Mouse (Mus musculus): ENCODE measurements around the gene Top1. TPM values are rescaled to one million over a fixed set of nuclear protein-coding genes. Genes with fewer than 3 reads are reported as not detected.
A peak's percentile ranks its signal among the peaks of the same experiment; 100 is the strongest.

Gene Top1
- polyA plus RNA-seq, 1 experiment = 174 TPM

DNA sequence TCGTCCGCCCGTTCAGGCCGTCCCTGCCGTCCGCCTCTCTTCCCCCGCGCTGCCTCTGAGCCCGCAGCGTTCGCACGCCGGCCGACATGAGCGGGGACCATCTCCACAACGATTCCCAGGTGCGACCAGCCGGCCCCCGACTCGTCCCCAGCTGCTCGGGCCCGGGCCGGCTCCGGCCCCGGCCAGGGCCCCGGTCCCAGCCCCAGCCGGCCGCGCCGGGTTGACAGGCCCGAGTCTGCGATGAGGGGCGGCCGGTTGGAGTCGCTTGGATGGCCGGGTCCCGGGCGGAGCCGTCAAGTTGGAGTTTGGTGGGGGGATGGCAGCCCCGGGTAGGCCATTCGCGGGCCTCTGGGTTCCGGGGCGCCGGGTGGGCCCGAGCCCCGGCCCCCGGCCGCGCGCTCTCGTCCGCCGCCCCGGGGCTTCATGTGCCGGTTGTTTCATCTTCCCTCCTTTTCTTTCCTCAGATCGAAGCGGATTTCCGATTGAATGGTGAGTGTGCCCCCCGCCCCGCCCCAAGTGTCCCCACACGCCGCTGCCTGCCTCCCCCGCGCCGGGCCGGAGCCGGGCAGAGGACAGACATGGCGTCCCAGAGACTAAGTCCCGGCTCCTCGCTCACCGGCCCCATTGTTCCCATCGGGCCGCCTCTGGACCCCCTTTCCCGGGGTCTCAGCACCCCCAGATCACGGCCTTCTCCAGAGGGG lies 606 bp downstream of the Top1 start:
- Histone ChIP-seq H3K4me1 (ENCODE audit: control insufficient read depth, insufficient read depth, low read length) (no peaks in the 10 kb centered on the region), H3K27me3 (ENCODE audit: control insufficient read depth, insufficient read depth, low read length, poor library complexity, severe bottlenecking) (no peaks in the 10 kb centered on the region), H3K27ac (ENCODE audit: insufficient read depth, low read length) (peak overlapping the region; percentile 97), H3K9me3 (replicated peaks; ENCODE audit: control insufficient read depth, insufficient read depth, low read length, poor library complexity, severe bottlenecking) (peaks cover 12% of the 10 kb centered on the region), H3K4me3 (ENCODE audit: low read depth, low read length) (peak overlapping the region; percentile 94), H3K36me3 (ENCODE audit: control insufficient read depth, insufficient read depth, low read length, poor library complexity, severe bottlenecking) (peaks cover 9% of the 10 kb centered on the region), H3K9ac (ENCODE audit: low read depth, poor library complexity, severe bottlenecking) (peak overlapping the region; percentile 99)
- TF ChIP-seq POLR2A (IDR thresholded peaks at IDR 0.05; ENCODE audit: insufficient read depth, low read length) (no peak), CTCF (IDR thresholded peaks at IDR 0.05; ENCODE audit: low read depth, low read length) (no peak), EP300 (IDR thresholded peaks at IDR 0.05; ENCODE audit: insufficient read depth, low read depth, low read length) (no peak)

DNA sequence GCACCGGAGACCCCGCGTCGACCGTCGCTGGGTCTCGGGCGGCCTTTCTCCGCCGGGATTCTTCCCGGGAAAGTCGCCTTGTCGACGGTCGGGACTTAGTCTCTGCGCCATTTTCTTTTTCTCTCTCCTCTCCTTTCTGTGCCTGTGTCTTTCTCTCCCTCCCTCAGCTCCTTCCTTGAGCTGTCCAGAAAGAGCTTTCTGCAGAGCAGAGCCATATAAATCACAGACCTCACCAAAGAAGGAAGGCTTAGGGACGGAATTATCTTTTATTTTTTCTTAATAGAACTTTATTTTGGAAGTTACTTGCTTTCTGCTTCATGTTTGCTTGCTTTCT lies 1.1 kb downstream of the Top1 start:
- H3K9ac ChIP-seq (ENCODE audit: low read depth, poor library complexity, severe bottlenecking) = peak overlapping the region; percentile 99
- H3K9me3 ChIP-seq (replicated peaks; ENCODE audit: control insufficient read depth, insufficient read depth, low read length, poor library complexity, severe bottlenecking) = peaks cover 10% of the 10 kb centered on the region
- H3K36me3 ChIP-seq (ENCODE audit: control insufficient read depth, insufficient read depth, low read length, poor library complexity, severe bottlenecking) = peaks cover 9% of the 10 kb centered on the region
- no peak for TF ChIP-seq POLR2A (IDR thresholded peaks at IDR 0.05; ENCODE audit: insufficient read depth, low read length)
- no peak for TF ChIP-seq EP300 (IDR thresholded peaks at IDR 0.05; ENCODE audit: insufficient read depth, low read depth, low read length)
- no peak for TF ChIP-seq CTCF (IDR thresholded peaks at IDR 0.05; ENCODE audit: low read depth, low read length)
- no peaks in the 10 kb centered on the region for H3K4me1 ChIP-seq (ENCODE audit: control insufficient read depth, insufficient read depth, low read length)
- H3K4me3 ChIP-seq (ENCODE audit: low read depth, low read length) = peak overlapping the region; percentile 94
- peak overlapping the region; percentile 97 for H3K27ac ChIP-seq (ENCODE audit: insufficient read depth, low read length)
- H3K27me3 ChIP-seq (ENCODE audit: control insufficient read depth, insufficient read depth, low read length, poor library complexity, severe bottlenecking) = no peaks in the 10 kb centered on the region

DNA sequence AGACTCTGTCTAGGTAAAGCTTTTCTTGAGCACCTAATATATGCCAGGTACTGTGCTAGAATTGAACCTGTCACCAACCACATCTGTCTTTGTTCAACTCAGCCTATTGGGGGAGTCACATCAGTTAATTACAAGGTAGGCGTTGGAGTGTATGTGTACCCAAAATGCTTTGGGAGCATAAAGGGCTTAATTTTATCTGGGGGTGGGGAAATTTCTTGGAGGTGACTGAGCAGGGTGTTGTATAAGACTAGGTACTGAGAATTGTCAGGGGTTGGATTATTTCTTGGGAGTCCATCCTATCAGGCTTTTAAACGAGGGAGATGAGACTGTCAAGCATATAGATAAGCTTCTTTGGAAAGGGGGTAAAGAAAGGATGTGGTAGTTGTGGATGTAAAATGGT lies 2.4 kb downstream of the Top1 start:
- peak overlapping the region; percentile 56 for H3K9ac ChIP-seq (ENCODE audit: low read depth, poor library complexity, severe bottlenecking)
- peaks cover 11% of the 10 kb centered on the region for H3K36me3 ChIP-seq (ENCODE audit: control insufficient read depth, insufficient read depth, low read length, poor library complexity, severe bottlenecking)
- TF ChIP-seq POLR2A (IDR thresholded peaks at IDR 0.05; ENCODE audit: insufficient read depth, low read length) (no peak), CTCF (IDR thresholded peaks at IDR 0.05; ENCODE audit: low read depth, low read length) (no peak), EP300 (IDR thresholded peaks at IDR 0.05; ENCODE audit: insufficient read depth, low read depth, low read length) (no peak)
- no peak overlapping the region for H3K4me3 ChIP-seq (ENCODE audit: low read depth, low read length)
- H3K9me3 ChIP-seq (replicated peaks; ENCODE audit: control insufficient read depth, insufficient read depth, low read length, poor library complexity, severe bottlenecking) = 0 out of 2 replicates have a peak, but pooled peaks cover 5% of the 10 kb centered on the region
- H3K4me1 ChIP-seq (ENCODE audit: control insufficient read depth, insufficient read depth, low read length) = no peaks in the 10 kb centered on the region
- no peaks in the 10 kb centered on the region for H3K27me3 ChIP-seq (ENCODE audit: control insufficient read depth, insufficient read depth, low read length, poor library complexity, severe bottlenecking)
- no peak overlapping the region for H3K27ac ChIP-seq (ENCODE audit: insufficient read depth, low read length)

DNA sequence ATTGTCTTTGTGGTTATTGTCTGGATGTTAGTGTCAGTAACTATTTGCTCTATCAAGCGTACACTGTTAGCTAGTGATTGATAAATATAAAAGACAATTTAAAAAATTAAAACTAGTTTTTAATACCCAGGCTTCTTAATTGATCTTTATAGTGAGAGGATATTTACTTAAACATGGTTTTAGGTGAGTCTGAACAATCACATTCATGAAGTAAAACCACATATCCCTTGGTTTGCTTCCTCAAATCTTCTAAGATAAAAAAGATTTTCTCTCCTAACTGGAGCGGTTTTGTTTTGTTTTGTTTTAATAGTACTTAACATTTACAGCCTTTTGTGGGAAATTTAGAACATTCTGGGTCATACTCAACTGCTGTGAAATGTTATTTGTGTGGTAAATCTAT lies 3.4 kb downstream of the Top1 start:
- no peak overlapping the region for H3K4me3 ChIP-seq (ENCODE audit: low read depth, low read length)
- H3K27ac ChIP-seq (ENCODE audit: insufficient read depth, low read length) = no peak overlapping the region
- 0 out of 2 replicates have a peak, but pooled peaks cover 5% of the 10 kb centered on the region for H3K9me3 ChIP-seq (replicated peaks; ENCODE audit: control insufficient read depth, insufficient read depth, low read length, poor library complexity, severe bottlenecking)
- H3K27me3 ChIP-seq (ENCODE audit: control insufficient read depth, insufficient read depth, low read length, poor library complexity, severe bottlenecking) = no peaks in the 10 kb centered on the region
- no peaks in the 10 kb centered on the region for H3K4me1 ChIP-seq (ENCODE audit: control insufficient read depth, insufficient read depth, low read length)
- H3K9ac ChIP-seq (ENCODE audit: low read depth, poor library complexity, severe bottlenecking) = no peak overlapping the region
- TF ChIP-seq POLR2A (IDR thresholded peaks at IDR 0.05; ENCODE audit: insufficient read depth, low read length) (no peak), CTCF (IDR thresholded peaks at IDR 0.05; ENCODE audit: low read depth, low read length) (no peak), EP300 (IDR thresholded peaks at IDR 0.05; ENCODE audit: insufficient read depth, low read depth, low read length) (no peak)
- peaks cover 13% of the 10 kb centered on the region for H3K36me3 ChIP-seq (ENCODE audit: control insufficient read depth, insufficient read depth, low read length, poor library complexity, severe bottlenecking)

DNA sequence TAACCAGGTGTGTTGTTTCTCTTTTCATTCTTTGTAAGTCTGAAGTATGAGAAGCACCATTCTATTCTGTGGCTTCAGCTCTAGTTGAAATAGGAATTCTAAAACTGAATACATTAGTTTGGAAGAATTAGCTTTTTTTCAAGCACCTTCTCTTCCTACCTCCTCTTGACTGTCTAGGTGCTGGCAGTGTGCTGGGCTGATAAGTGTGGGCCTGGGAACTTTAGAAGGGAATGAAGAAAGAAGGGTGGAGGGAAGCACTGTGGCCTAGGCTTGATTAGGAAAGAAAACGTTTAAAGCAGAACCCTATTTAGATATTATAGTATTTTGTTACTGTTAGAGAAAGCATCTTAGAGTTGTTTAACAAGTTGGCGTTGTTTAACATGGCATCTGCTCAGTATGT lies 5.5 kb downstream of the Top1 start:
- no peak for TF ChIP-seq CTCF (IDR thresholded peaks at IDR 0.05; ENCODE audit: low read depth, low read length)
- no peak for TF ChIP-seq EP300 (IDR thresholded peaks at IDR 0.05; ENCODE audit: insufficient read depth, low read depth, low read length)
- no peak for TF ChIP-seq POLR2A (IDR thresholded peaks at IDR 0.05; ENCODE audit: insufficient read depth, low read length)
- Histone ChIP-seq H3K27ac (ENCODE audit: insufficient read depth, low read length) (no peak overlapping the region), H3K9me3 (replicated peaks; ENCODE audit: control insufficient read depth, insufficient read depth, low read length, poor library complexity, severe bottlenecking) (no peaks in the 10 kb centered on the region), H3K4me3 (ENCODE audit: low read depth, low read length) (no peak overlapping the region), H3K9ac (ENCODE audit: low read depth, poor library complexity, severe bottlenecking) (no peak overlapping the region), H3K27me3 (ENCODE audit: control insufficient read depth, insufficient read depth, low read length, poor library complexity, severe bottlenecking) (no peaks in the 10 kb centered on the region), H3K4me1 (ENCODE audit: control insufficient read depth, insufficient read depth, low read length) (no peaks in the 10 kb centered on the region), H3K36me3 (ENCODE audit: control insufficient read depth, insufficient read depth, low read length, poor library complexity, severe bottlenecking) (peaks cover 13% of the 10 kb centered on the region)

GRCm38 (mm10) chr2:160653218-160653617 lies 7.5 kb downstream of the Top1 start:
- TF ChIP-seq EP300 (IDR thresholded peaks at IDR 0.05; ENCODE audit: insufficient read depth, low read depth, low read length) (no peak), POLR2A (IDR thresholded peaks at IDR 0.05; ENCODE audit: insufficient read depth, low read length) (no peak), CTCF (IDR thresholded peaks at IDR 0.05; ENCODE audit: low read depth, low read length) (no peak)
- H3K9me3 ChIP-seq (replicated peaks; ENCODE audit: control insufficient read depth, insufficient read depth, low read length, poor library complexity, severe bottlenecking) = no peaks in the 10 kb centered on the region
- peak overlapping the region; percentile 28; the same call in 1 of the 2 replicates for H3K9ac ChIP-seq (ENCODE audit: low read depth, poor library complexity, severe bottlenecking)
- peaks cover 3% of the 10 kb centered on the region for H3K4me1 ChIP-seq (ENCODE audit: control insufficient read depth, insufficient read depth, low read length)
- H3K27me3 ChIP-seq (ENCODE audit: control insufficient read depth, insufficient read depth, low read length, poor library complexity, severe bottlenecking) = no peaks in the 10 kb centered on the region
- H3K4me3 ChIP-seq (ENCODE audit: low read depth, low read length) = peak overlapping the region; percentile 20; the same call in 1 of the 2 replicates
- peaks cover 7% of the 10 kb centered on the region for H3K36me3 ChIP-seq (ENCODE audit: control insufficient read depth, insufficient read depth, low read length, poor library complexity, severe bottlenecking)
- peak overlapping the region; percentile 53; the same call in 1 of the 2 replicates for H3K27ac ChIP-seq (ENCODE audit: insufficient read depth, low read length)

Measured in ES-Bruce4 (cell line).